Mouse (Mus musculus) gastrocnemius, adult 8-10 months (tissue): ENCODE results near the gene Gm3739. TPM values are rescaled to one million over a fixed set of nuclear protein-coding genes. Genes with fewer than 3 reads are reported as not detected.
"Not testable (repeated sequence)": the region's sequence is repeated elsewhere in the genome, so short reads cannot be mapped to it uniquely, and the experiment has no call there.

Source experiments
- DNase-seq, 2 experiments: peaks; one replicate each; pipeline ENCODE4 v3.0.0; 2022; ENCODE audit warnings: low spot score in 2 of 2
- total RNA-seq, 4 experiments: library from RNA; stranded (reverse); gene quantifications; 2 replicates each; pipeline ENCODE4 v1.2.4; 2022

Gm3739 gene
- total RNA-seq, result not detected

- peak in 1 of 2 experiments; percentile 1 for DNase-seq
Observed at GRCm38 (mm10) chr14:7314661-7315060, at the start of gene Gm3739. Gene Gm3739, minus strand, starts transcription at chr14:7315049.

GRCm38 (mm10) chr14:7332295-7332694, 17.4 kb upstream of the Gm3739 start, which contains the start of gene Gm5797:
Gene Gm5797, minus strand, starts transcription at chr14:7332395.
- DNase-seq, result not testable (repeated sequence)

GRCm38 (mm10) chr14:7315093-7315492, 244 bp upstream of the Gm3739 start:
- DNase-seq, result not testable (repeated sequence)

GRCm38 (mm10) chr14:7264614-7265013, 50.2 kb downstream of the Gm3739 start, which contains the start of gene Gm3727:
Gene Gm3727, minus strand, starts transcription at chr14:7264714.
- not testable (repeated sequence) for DNase-seq

Other genes starting within 250 kb of the Gm3739 start
- under 1 TPM in 2 of 4 experiments, not detected in 2; 0.20 to 0.24 TPM for gene Gm3696, start 214.4 kb downstream of the Gm3739 start, total RNA-seq
- gene Gm6676, start 189.6 kb downstream of the Gm3739 start, total RNA-seq, result not detected
- gene Gm3512, start 140.5 kb downstream of the Gm3739 start, total RNA-seq, result not detected
- gene Gm16434, start 120.5 kb downstream of the Gm3739 start, total RNA-seq, result not detected
- not detected for gene Gm3727, start 50.3 kb downstream of the Gm3739 start, total RNA-seq
- not detected for gene Gm5797, start 17.3 kb upstream of the Gm3739 start, total RNA-seq
- not detected for gene Gm8374, start 50.1 kb upstream of the Gm3739 start, total RNA-seq
- gene Gm3755, start 135.9 kb upstream of the Gm3739 start, total RNA-seq, result not detected
- gene Gm3752, start 168.7 kb upstream of the Gm3739 start, total RNA-seq, result under 1 TPM in 1 of 4 experiments, not detected in 3; 0.83 TPM